Mouse (Mus musculus) lung, postnatal 0 days (tissue): ENCODE results near the gene Olfr541. TPM values are rescaled to one million over a fixed set of nuclear protein-coding genes. Genes with fewer than 3 reads are reported as not detected.

Experiments
- ATAC-seq: fragments of 200-750 bp; cut with Nextera tagmentation; 2 replicates; pipeline ENCODE4 v1.8.0; 2017; ENCODE audit warnings: moderate library complexity
- DNase-seq: peaks from one replicate; pipeline ENCODE4 v3.0.0-alpha.2; 2016; ENCODE audit warnings: low spot score
- H3K27ac ChIP-seq: fragments of 300-500 bp; sonication (generic); 2 replicates; pipeline ENCODE4 v1.5.1; 2014; ENCODE audit warnings: antibody characterized with exemption, mild to moderate bottlenecking, low read length, mixed read lengths
- H3K27me3 ChIP-seq: fragments of 300-500 bp; sonication (generic); replicated peaks from 2 replicates; pipeline ENCODE4 v1.6.1; 2014; ENCODE audit warnings: low read length, mixed read lengths; ENCODE audit not compliant: insufficient read depth
- H3K36me3 ChIP-seq: fragments of 300-500 bp; sonication (generic); 2 replicates; pipeline ENCODE4 v1.6.1; 2014; ENCODE audit warnings: low read length, mixed read lengths; ENCODE audit not compliant: insufficient read depth
- H3K4me1 ChIP-seq: fragments of 300-500 bp; sonication (generic); 2 replicates; pipeline ENCODE4 v1.6.1; 2014; ENCODE audit warnings: antibody characterized with exemption, low read depth, low read length, mixed read lengths; ENCODE audit not compliant: insufficient read depth
- H3K4me2 ChIP-seq: fragments of 300-500 bp; sonication (generic); replicated peaks from 2 replicates; pipeline ENCODE4 v1.6.1; 2014; ENCODE audit warnings: low read depth, mild to moderate bottlenecking, low read length, moderate library complexity, mixed read lengths
- H3K4me3 ChIP-seq: fragments of 300-500 bp; sonication (generic); 2 replicates; pipeline ENCODE4 v1.5.1; 2014; ENCODE audit warnings: low read depth, low read length
- H3K9ac ChIP-seq: fragments of 300-500 bp; sonication (generic); replicated peaks from 2 replicates; pipeline ENCODE4 v1.6.1; 2014; ENCODE audit warnings: low read depth, mild to moderate bottlenecking
- H3K9me3 ChIP-seq: fragments of 300-500 bp; sonication (generic); 2 replicates; pipeline ENCODE4 v1.6.1; 2016; ENCODE audit warnings: low read length, mixed read lengths
- CTCF ChIP-seq: IDR thresholded peaks from 2 replicates; pipeline ENCODE4 v1.5.1; 2016; ENCODE audit warnings: antibody characterized with exemption, mild to moderate bottlenecking
- EP300 ChIP-seq: IDR thresholded peaks from 2 replicates; pipeline ENCODE4 v1.6.1; 2016; ENCODE audit warnings: antibody characterized with exemption, mild to moderate bottlenecking, control low read depth
- WGBS: fragments of 180-500 bp; shearing (Covaris S2); extraction: QIAGEN DNeasy Blood & Tissue Kit; methylation state at CpG from one replicate; pipeline ENCODE4 v1.1.7; 2014; 5-methylcytosine and 5-hydroxymethylcytosine counted together
- polyA plus RNA-seq: library from polyadenylated mRNA; unstranded; fragments of >200 nt; fragmentation: Nextera tagmentation; extraction: Ambion mirVana; gene quantifications from 2 replicates; pipeline ENCODE4 v1.2.1, GENCODE M21; 2015

The Olfr541 gene
- polyA plus RNA-seq, 1 experiment from 2014 or later: not detected

DNA sequence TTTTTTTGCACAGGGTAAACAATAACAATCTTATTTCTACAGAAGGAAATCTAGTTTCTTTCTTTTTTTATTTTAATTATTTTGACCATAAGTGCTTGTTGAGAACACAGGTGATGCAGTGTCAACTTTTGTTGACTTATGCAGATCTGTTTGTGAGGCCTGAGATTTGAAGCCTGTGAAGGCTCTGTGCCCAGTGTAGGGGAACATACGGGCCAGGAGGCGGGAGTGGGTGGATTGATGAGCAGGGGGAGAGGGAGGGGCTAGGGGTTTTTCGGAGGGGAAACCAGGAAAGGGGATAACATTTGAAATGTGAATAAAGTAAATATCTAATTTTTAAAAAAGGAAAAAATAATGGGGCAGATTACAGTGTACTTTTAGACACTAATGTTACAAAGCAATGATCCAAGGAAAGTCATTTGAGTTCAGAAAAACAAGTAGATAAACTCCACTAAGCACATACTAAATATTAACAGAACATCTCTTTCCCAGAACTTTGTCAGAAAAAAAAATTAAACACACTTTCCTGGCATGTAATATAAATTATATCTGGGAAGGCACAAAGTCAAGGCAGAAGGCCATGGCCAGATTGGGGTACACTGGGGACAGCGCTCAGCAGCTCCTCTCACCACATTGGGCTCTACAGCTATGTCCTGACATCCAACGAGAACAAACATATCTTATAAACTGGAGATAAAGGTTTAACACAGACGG, 51.2 kb downstream of the Olfr541 start:
- no peak for ATAC-seq
- 67% methylated on average over 6 of the region's 6 CpGs for WGBS

DNA sequence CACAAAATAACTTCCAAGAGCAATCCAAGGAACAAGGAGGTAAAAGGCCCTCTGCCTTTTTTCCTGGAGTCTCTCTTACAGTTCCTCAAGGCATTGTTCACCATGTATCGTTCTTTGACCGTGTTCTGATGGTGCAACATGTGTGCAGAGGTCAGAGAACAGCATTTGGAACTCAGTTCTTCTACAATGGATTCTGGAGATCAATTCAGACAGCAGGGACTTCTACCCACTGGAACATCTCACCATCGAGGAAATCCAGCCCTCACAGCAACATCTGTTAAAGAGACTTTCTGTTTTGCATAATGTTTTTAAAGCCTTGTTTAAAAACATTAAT, 51.7 kb downstream of the Olfr541 start:
- WGBS: 88% methylated on average over 3 of the region's 3 CpGs
- no peaks in the 10 kb centered on the region for H3K36me3 ChIP-seq
- no peaks in the 10 kb centered on the region for H3K27me3 ChIP-seq
- no peak overlapping the region for H3K27ac ChIP-seq
- no peaks in the 10 kb centered on the region for H3K4me1 ChIP-seq
- ATAC-seq (no peak), DNase-seq (no peak)
- no peaks in the 10 kb centered on the region for H3K9me3 ChIP-seq
- H3K4me2 ChIP-seq: no peak overlapping the region
- no peak overlapping the region for H3K4me3 ChIP-seq
- TF ChIP-seq EP300 (no peak), CTCF (no peak)
- H3K9ac ChIP-seq: no peak overlapping the region

More for the DNA sequence above, 51.2 kb downstream of the Olfr541 start:
- TF ChIP-seq EP300 (no peak), CTCF (no peak)
- no peaks in the 10 kb centered on the region for H3K4me1 ChIP-seq
- no peak overlapping the region for H3K9ac ChIP-seq
- H3K4me2 ChIP-seq: no peak overlapping the region
- no peaks in the 10 kb centered on the region for H3K27me3 ChIP-seq
- no peaks in the 10 kb centered on the region for H3K36me3 ChIP-seq
- H3K4me3 ChIP-seq: no peak overlapping the region
- H3K27ac ChIP-seq: no peak overlapping the region
- H3K9me3 ChIP-seq: no peaks in the 10 kb centered on the region
- DNase-seq: no peak

GRCm38 (mm10) chr7:140754556-140754955, 57.5 kb downstream of the Olfr541 start:
- DNase-seq: no peak
- TF ChIP-seq EP300 (no peak), CTCF (no peak)
- Histone ChIP-seq H3K27me3 (no peaks in the 10 kb centered on the region), H3K4me3 (no peak overlapping the region), H3K4me1 (no peaks in the 10 kb centered on the region), H3K4me2 (no peak overlapping the region), H3K9ac (no peak overlapping the region), H3K36me3 (no peaks in the 10 kb centered on the region), H3K27ac (no peak overlapping the region), H3K9me3 (no peaks in the 10 kb centered on the region)
- ATAC-seq: no peak

Other genes starting within 250 kb of the Olfr541 start
- gene Olfr533, start 233.9 kb upstream of the Olfr541 start, polyA plus RNA-seq: not detected in 2 replicates
- not detected in 2 replicates for gene Olfr535, start 213.1 kb upstream of the Olfr541 start, polyA plus RNA-seq
- not detected in 2 replicates for gene Olfr536, start 189.9 kb upstream of the Olfr541 start, polyA plus RNA-seq
- not detected in 2 replicates for gene Olfr538, start 129.4 kb upstream of the Olfr541 start, polyA plus RNA-seq
- 0.01 TPM in 1 of 2 replicates, not detected in the other for gene Olfr46, start 96.0 kb upstream of the Olfr541 start, polyA plus RNA-seq
- gene Olfr61, start 68.3 kb upstream of the Olfr541 start, polyA plus RNA-seq: not detected in 2 replicates
- not detected in 2 replicates for gene Olfr53, start 50.8 kb upstream of the Olfr541 start, polyA plus RNA-seq
- gene Olfr539, start 37.3 kb upstream of the Olfr541 start, polyA plus RNA-seq: not detected in 2 replicates
- not detected in 2 replicates for gene Olfr45, start 15.3 kb upstream of the Olfr541 start, polyA plus RNA-seq
- 1.5 and 1.9 TPM in 2 replicates for gene Cyp2e1, start 66.5 kb downstream of the Olfr541 start, polyA plus RNA-seq
- not detected in 2 replicates for gene Syce1, start 90.6 kb downstream of the Olfr541 start, polyA plus RNA-seq
- 0.21 and 0.30 TPM in 2 replicates for gene Zfp941, start 124.9 kb downstream of the Olfr541 start, polyA plus RNA-seq
- gene Urah, start 137.8 kb downstream of the Olfr541 start, polyA plus RNA-seq: 12.6 and 15.0 TPM in 2 replicates
- 25.9 and 27.0 TPM in 2 replicates for gene Scgb1c1, start 148.3 kb downstream of the Olfr541 start, polyA plus RNA-seq
- gene Odf3, start 150.5 kb downstream of the Olfr541 start, polyA plus RNA-seq: not detected in 2 replicates
- gene Gm45785, start 159.1 kb downstream of the Olfr541 start, polyA plus RNA-seq: not detected in 2 replicates
- 63.6 and 68.0 TPM in 2 replicates for gene Ric8a, start 159.7 kb downstream of the Olfr541 start, polyA plus RNA-seq
- gene Bet1l, start 160.3 kb downstream of the Olfr541 start, polyA plus RNA-seq: 69.1 and 81.7 TPM in 2 replicates
- gene Psmd13, start 184.7 kb downstream of the Olfr541 start, polyA plus RNA-seq: 157 and 164 TPM in 2 replicates
- gene Sirt3, start 185.0 kb downstream of the Olfr541 start, polyA plus RNA-seq: 23.7 and 25.8 TPM in 2 replicates
- 13.1 and 18.3 TPM in 2 replicates for gene Cox8b, start 203.2 kb downstream of the Olfr541 start, polyA plus RNA-seq
- 0.07 and 0.10 TPM in 2 replicates for gene Nlrp6, start 223.6 kb downstream of the Olfr541 start, polyA plus RNA-seq
- gene Pgghg, start 244.1 kb downstream of the Olfr541 start, polyA plus RNA-seq: 12.7 and 14.4 TPM in 2 replicates